Mouse (Mus musculus): ENCODE measurements around the gene Sprr2h. TPM values are rescaled to one million over a fixed set of nuclear protein-coding genes. Genes with fewer than 3 reads are reported as not detected.

The Sprr2h gene
- total and polyA plus RNA-seq, 3 experiments = not detected

Other genes with a start within 250 kb of the Sprr2h start
- gene Lelp1, start 242.9 kb upstream of the Sprr2h start, total RNA-seq (2012; rRNA removed) = not detected in 2 replicates
- gene Lelp1, start 242.9 kb upstream of the Sprr2h start, polyA plus RNA-seq (2012; ENCODE audit: insufficient read depth in 1 of 2, insufficient read length in 2 of 2, low read depth in 1 of 2, low replicate concordance in 2 of 2, missing spikeins in 1 of 2) = not detected
- not detected in 2 replicates for gene Sprr2a1, start 169.9 kb upstream of the Sprr2h start, total RNA-seq (2012; rRNA removed)
- not detected for gene Sprr2a1, start 169.9 kb upstream of the Sprr2h start, polyA plus RNA-seq (2012; ENCODE audit: insufficient read depth in 1 of 2, insufficient read length in 2 of 2, low read depth in 1 of 2, low replicate concordance in 2 of 2, missing spikeins in 1 of 2)
- 0.04 TPM in 1 of 2 replicates, not detected in the other for gene Sprr2a2, start 169.8 kb upstream of the Sprr2h start, total RNA-seq (2012; rRNA removed)
- gene Sprr2a2, start 169.8 kb upstream of the Sprr2h start, polyA plus RNA-seq (2012; ENCODE audit: insufficient read depth in 1 of 2, insufficient read length in 2 of 2, low read depth in 1 of 2, low replicate concordance in 2 of 2, missing spikeins in 1 of 2) = not detected
- gene Sprr2a3, start 100.3 kb upstream of the Sprr2h start, total RNA-seq (2012; rRNA removed) = not detected in 2 replicates
- not detected for gene Sprr2a3, start 100.3 kb upstream of the Sprr2h start, polyA plus RNA-seq (2012; ENCODE audit: insufficient read depth in 1 of 2, insufficient read length in 2 of 2, low read depth in 1 of 2, low replicate concordance in 2 of 2, missing spikeins in 1 of 2)
- gene Sprr2b, start 69.1 kb upstream of the Sprr2h start, total RNA-seq (2012; rRNA removed) = not detected in 2 replicates
- not detected for gene Sprr2b, start 69.1 kb upstream of the Sprr2h start, polyA plus RNA-seq (2012; ENCODE audit: insufficient read depth in 1 of 2, insufficient read length in 2 of 2, low read depth in 1 of 2, low replicate concordance in 2 of 2, missing spikeins in 1 of 2)
- not detected in 2 replicates for gene Sprr2d, start 46.5 kb upstream of the Sprr2h start, total RNA-seq (2012; rRNA removed)
- gene Sprr2d, start 46.5 kb upstream of the Sprr2h start, polyA plus RNA-seq (2012; ENCODE audit: insufficient read depth in 1 of 2, insufficient read length in 2 of 2, low read depth in 1 of 2, low replicate concordance in 2 of 2, missing spikeins in 1 of 2) = not detected
- not detected in 2 replicates for gene Sprr2e, start 33.5 kb upstream of the Sprr2h start, total RNA-seq (2012; rRNA removed)
- not detected for gene Sprr2e, start 33.5 kb upstream of the Sprr2h start, polyA plus RNA-seq (2012; ENCODE audit: insufficient read depth in 1 of 2, insufficient read length in 2 of 2, low read depth in 1 of 2, low replicate concordance in 2 of 2, missing spikeins in 1 of 2)
- not detected in 2 replicates for gene Sprr2f, start 20.5 kb upstream of the Sprr2h start, total RNA-seq (2012; rRNA removed)
- not detected for gene Sprr2f, start 20.5 kb upstream of the Sprr2h start, polyA plus RNA-seq (2012; ENCODE audit: insufficient read depth in 1 of 2, insufficient read length in 2 of 2, low read depth in 1 of 2, low replicate concordance in 2 of 2, missing spikeins in 1 of 2)
- not detected in 2 replicates for gene Sprr2i, start 22.3 kb downstream of the Sprr2h start, total RNA-seq (2012; rRNA removed)
- gene Sprr2i, start 22.3 kb downstream of the Sprr2h start, polyA plus RNA-seq (2012; ENCODE audit: insufficient read depth in 1 of 2, insufficient read length in 2 of 2, low read depth in 1 of 2, low replicate concordance in 2 of 2, missing spikeins in 1 of 2) = not detected
- gene Sprr2j-ps, start 32.4 kb downstream of the Sprr2h start, total RNA-seq (2012; rRNA removed) = not detected in 2 replicates
- gene Sprr2j-ps, start 32.4 kb downstream of the Sprr2h start, polyA plus RNA-seq (2012; ENCODE audit: insufficient read depth in 1 of 2, insufficient read length in 2 of 2, low read depth in 1 of 2, low replicate concordance in 2 of 2, missing spikeins in 1 of 2) = not detected
- 17.4 and 26.0 TPM in 2 replicates for gene Gm9774, start 43.7 kb downstream of the Sprr2h start, total RNA-seq (2012; rRNA removed)
- 100 to 1,000 TPM; 107 to 140 TPM for gene Gm9774, start 43.7 kb downstream of the Sprr2h start, polyA plus RNA-seq (2012; ENCODE audit: insufficient read depth in 1 of 2, insufficient read length in 2 of 2, low read depth in 1 of 2, low replicate concordance in 2 of 2, missing spikeins in 1 of 2)
- not detected in 2 replicates for gene Sprr2k, start 46.9 kb downstream of the Sprr2h start, total RNA-seq (2012; rRNA removed)
- not detected for gene Sprr2k, start 46.9 kb downstream of the Sprr2h start, polyA plus RNA-seq (2012; ENCODE audit: insufficient read depth in 1 of 2, insufficient read length in 2 of 2, low read depth in 1 of 2, low replicate concordance in 2 of 2, missing spikeins in 1 of 2)
- gene Sprr1b, start 53.1 kb downstream of the Sprr2h start, total RNA-seq (2012; rRNA removed) = not detected in 2 replicates
- not detected for gene Sprr1b, start 53.1 kb downstream of the Sprr2h start, polyA plus RNA-seq (2012; ENCODE audit: insufficient read depth in 1 of 2, insufficient read length in 2 of 2, low read depth in 1 of 2, low replicate concordance in 2 of 2, missing spikeins in 1 of 2)
- not detected in 2 replicates for gene Sprr3, start 73.0 kb downstream of the Sprr2h start, total RNA-seq (2012; rRNA removed)
- not detected for gene Sprr3, start 73.0 kb downstream of the Sprr2h start, polyA plus RNA-seq (2012; ENCODE audit: insufficient read depth in 1 of 2, insufficient read length in 2 of 2, low read depth in 1 of 2, low replicate concordance in 2 of 2, missing spikeins in 1 of 2)
- not detected in 2 replicates for gene Sprr1a, start 100.2 kb downstream of the Sprr2h start, total RNA-seq (2012; rRNA removed)
- gene Sprr1a, start 100.2 kb downstream of the Sprr2h start, polyA plus RNA-seq (2012; ENCODE audit: insufficient read depth in 1 of 2, insufficient read length in 2 of 2, low read depth in 1 of 2, low replicate concordance in 2 of 2, missing spikeins in 1 of 2) = not detected
- not detected in 2 replicates for gene Sprr4, start 114.8 kb downstream of the Sprr2h start, total RNA-seq (2012; rRNA removed)
- gene Sprr4, start 114.8 kb downstream of the Sprr2h start, polyA plus RNA-seq (2012; ENCODE audit: insufficient read depth in 1 of 2, insufficient read length in 2 of 2, low read depth in 1 of 2, low replicate concordance in 2 of 2, missing spikeins in 1 of 2) = not detected
- not detected in 2 replicates for gene 2310046K23Rik, start 148.8 kb downstream of the Sprr2h start, total RNA-seq (2012; rRNA removed)
- not detected for gene 2310046K23Rik, start 148.8 kb downstream of the Sprr2h start, polyA plus RNA-seq (2012; ENCODE audit: insufficient read depth in 1 of 2, insufficient read length in 2 of 2, low read depth in 1 of 2, low replicate concordance in 2 of 2, missing spikeins in 1 of 2)
- gene Ivl, start 188.1 kb downstream of the Sprr2h start, total RNA-seq (2012; rRNA removed) = not detected in 2 replicates
- not detected for gene Ivl, start 188.1 kb downstream of the Sprr2h start, polyA plus RNA-seq (2012; ENCODE audit: insufficient read depth in 1 of 2, insufficient read length in 2 of 2, low read depth in 1 of 2, low replicate concordance in 2 of 2, missing spikeins in 1 of 2)
- not detected in 2 replicates for gene Smcp, start 203.3 kb downstream of the Sprr2h start, total RNA-seq (2012; rRNA removed)
- gene Smcp, start 203.3 kb downstream of the Sprr2h start, polyA plus RNA-seq (2012; ENCODE audit: insufficient read depth in 1 of 2, insufficient read length in 2 of 2, low read depth in 1 of 2, low replicate concordance in 2 of 2, missing spikeins in 1 of 2) = not detected
- gene 2210017I01Rik, start 221.8 kb downstream of the Sprr2h start, total RNA-seq (2012; rRNA removed) = not detected in 2 replicates
- gene 2210017I01Rik, start 221.8 kb downstream of the Sprr2h start, polyA plus RNA-seq (2012; ENCODE audit: insufficient read depth in 1 of 2, insufficient read length in 2 of 2, low read depth in 1 of 2, low replicate concordance in 2 of 2, missing spikeins in 1 of 2) = not detected
- not detected in 2 replicates for gene Lce6a, start 236.0 kb downstream of the Sprr2h start, total RNA-seq (2012; rRNA removed)
- not detected for gene Lce6a, start 236.0 kb downstream of the Sprr2h start, polyA plus RNA-seq (2012; ENCODE audit: insufficient read depth in 1 of 2, insufficient read length in 2 of 2, low read depth in 1 of 2, low replicate concordance in 2 of 2, missing spikeins in 1 of 2)

Data from MEL (cell line).